In genomic region chr12:99390429-99390828, GRCm38 (mm10) we compare ENCODE assay signal across 12 mouse cellular contexts.
"Had no signal": no experiment of that assay in that cellular context is flagged by ENCODE, and none has a peak within 500 bp of the region (broad histone marks: within the 10 kb centered on the region; RNA-seq: fewer than 3 reads in every experiment).

No protein-coding gene starts in this region.

- H3K27me3 ChIP-seq: limb, embryonic 13.5 days; liver, embryonic 12.5 days; lung, embryonic 15.5 days; neural tube, embryonic 12.5 days had no signal

- H3K9me3 ChIP-seq: limb, embryonic 13.5 days; liver, embryonic 12.5 days; lung, embryonic 15.5 days; midbrain, embryonic 10.5 days; neural tube, embryonic 12.5 days had no signal

- DNase-seq: kidney, adult 11 months; kidney, adult 9 months; kidney, postnatal 10 days; left cerebral cortex, postnatal 4 days; lung, postnatal 36 days; midbrain, embryonic 14.5 days; thymus, postnatal 36 days had no signal

- H3K27ac ChIP-seq: liver, embryonic 12.5 days; lung, embryonic 15.5 days; midbrain, embryonic 10.5 days; neural tube, embryonic 12.5 days had no signal

- ATAC-seq: liver, embryonic 12.5 days had no signal

- H3K9ac ChIP-seq: limb, embryonic 13.5 days; liver, embryonic 12.5 days; lung, embryonic 15.5 days; neural tube, embryonic 12.5 days had no signal

- H3K4me3 ChIP-seq: neural tube, embryonic 12.5 days had no signal
